Mouse (Mus musculus) forebrain, postnatal 0 days (tissue): ENCODE data around the gene Eya2. TPM values are rescaled to one million over a fixed set of nuclear protein-coding genes. Genes with fewer than 3 reads are reported as not detected.

ENCODE experiments used
- ATAC-seq: fragments of 200-750 bp; cut with Nextera tagmentation; 2 replicates; pipeline ENCODE4 v1.8.0; 2017; ENCODE audit warnings: mild to moderate bottlenecking, moderate library complexity
- DNase-seq: peaks from one replicate; pipeline ENCODE4 v3.0.0-alpha.2; 2015
- H3K27ac ChIP-seq: fragments of 300-500 bp; sonication (generic); 2 replicates; pipeline ENCODE4 v1.5.1; 2014; ENCODE audit warnings: low read depth, mild to moderate bottlenecking, antibody characterized with exemption, low read length, moderate library complexity, mixed read lengths
- H3K27me3 ChIP-seq: fragments of 300-500 bp; sonication (generic); 2 replicates; pipeline ENCODE4 v1.6.1; 2014; ENCODE audit warnings: mild to moderate bottlenecking, low read length, mixed read lengths; ENCODE audit not compliant: insufficient read depth
- H3K36me3 ChIP-seq: fragments of 300-500 bp; sonication (generic); 2 replicates; pipeline ENCODE4 v1.6.1; 2014; ENCODE audit warnings: mild to moderate bottlenecking, moderate library complexity; ENCODE audit not compliant: insufficient read depth
- H3K4me1 ChIP-seq: fragments of 300-500 bp; sonication (generic); 2 replicates; pipeline ENCODE4 v1.6.1; 2014; ENCODE audit warnings: antibody characterized with exemption; ENCODE audit not compliant: insufficient read depth
- H3K4me2 ChIP-seq: fragments of 300-500 bp; sonication (generic); 2 replicates; pipeline ENCODE4 v1.6.1; 2014; ENCODE audit warnings: low read depth, mild to moderate bottlenecking, moderate library complexity
- H3K4me3 ChIP-seq: fragments of 300-500 bp; sonication (generic); 2 replicates; pipeline ENCODE4 v1.5.1; 2014; ENCODE audit warnings: low read depth, low read length, mixed read lengths
- H3K9ac ChIP-seq: fragments of 300-500 bp; sonication (generic); 2 replicates; pipeline ENCODE4 v1.6.1; 2014; ENCODE audit warnings: mild to moderate bottlenecking
- H3K9me3 ChIP-seq: fragments of 300-500 bp; sonication (generic); 2 replicates; pipeline ENCODE4 v1.6.1; 2016; ENCODE audit warnings: low read length
- CTCF ChIP-seq: sonication (generic); IDR thresholded peaks from 2 replicates; pipeline ENCODE4 v1.5.1; 2016; ENCODE audit warnings: antibody characterized with exemption, control low read depth, low read depth
- WGBS: fragments of 180-500 bp; shearing (Covaris S2); extraction: QIAGEN DNeasy Blood & Tissue Kit; methylation state at CpG from one replicate; pipeline ENCODE4 v1.1.7; 2014; 5-methylcytosine and 5-hydroxymethylcytosine counted together
- polyA plus RNA-seq: library from polyadenylated mRNA; unstranded; fragments of >200 nt; fragmentation: Nextera tagmentation; extraction: Ambion mirVana; gene quantifications from 2 replicates; pipeline ENCODE4 v1.2.1, GENCODE M21; 2015
- total RNA-seq: library from RNA; depleted of rRNA; stranded (reverse); fragments of >200 nt; gene quantifications from 2 replicates; pipeline ENCODE4 v1.2.3, GENCODE M21; 2014

The Eya2 gene
- total and polyA plus RNA-seq, 2 experiments from 2014 or later, result 7.4 to 11.3 TPM

DNA sequence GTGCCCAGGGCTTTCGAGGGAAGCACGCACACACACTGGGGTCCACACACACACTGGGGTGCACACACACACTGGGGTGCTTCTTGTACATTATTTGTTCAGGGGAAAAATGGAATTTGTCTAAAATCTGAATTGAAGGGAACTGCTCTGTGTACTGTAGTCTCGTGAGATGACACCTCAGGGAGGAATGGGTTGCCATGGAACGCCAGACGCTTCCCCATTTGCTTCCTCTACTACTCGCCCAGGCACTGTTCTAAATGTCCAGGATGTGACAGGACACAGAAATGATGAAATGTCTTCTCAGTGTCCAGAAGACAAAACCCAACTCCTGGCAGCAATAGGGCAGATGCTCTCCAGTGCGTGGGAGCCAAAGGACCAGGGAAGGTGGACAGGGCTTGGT lies 37.6 kb upstream of the Eya2 start:
- no peak overlapping the region for H3K4me2 ChIP-seq
- TF ChIP-seq CTCF, result no peak
- no peak overlapping the region for H3K4me3 ChIP-seq
- DNase-seq, result no peak
- H3K27ac ChIP-seq, result no peak overlapping the region
- no peak overlapping the region for H3K9ac ChIP-seq
- 88% methylated on average over 7 of the region's 7 CpGs for WGBS
- H3K4me1 ChIP-seq, result no peaks in the 10 kb centered on the region
- ATAC-seq, result no peak
- no peaks in the 10 kb centered on the region for H3K9me3 ChIP-seq
- H3K36me3 ChIP-seq, result no peaks in the 10 kb centered on the region
- no peaks in the 10 kb centered on the region for H3K27me3 ChIP-seq

GRCm38 (mm10) chr2:165558916-165559315 lies 35.9 kb upstream of the Eya2 start:
- WGBS, result 37% methylated on average over 11 of the region's 11 CpGs
- H3K4me2 ChIP-seq, result no peak overlapping the region
- H3K4me1 ChIP-seq, result no peaks in the 10 kb centered on the region
- H3K4me3 ChIP-seq, result no peak overlapping the region
- no peak for TF ChIP-seq CTCF
- H3K27ac ChIP-seq, result no peak overlapping the region
- H3K36me3 ChIP-seq, result no peaks in the 10 kb centered on the region
- H3K9ac ChIP-seq, result no peak overlapping the region
- no peaks in the 10 kb centered on the region for H3K27me3 ChIP-seq
- ATAC-seq, result no peak
- H3K9me3 ChIP-seq, result no peaks in the 10 kb centered on the region
- DNase-seq, result no peak

DNA sequence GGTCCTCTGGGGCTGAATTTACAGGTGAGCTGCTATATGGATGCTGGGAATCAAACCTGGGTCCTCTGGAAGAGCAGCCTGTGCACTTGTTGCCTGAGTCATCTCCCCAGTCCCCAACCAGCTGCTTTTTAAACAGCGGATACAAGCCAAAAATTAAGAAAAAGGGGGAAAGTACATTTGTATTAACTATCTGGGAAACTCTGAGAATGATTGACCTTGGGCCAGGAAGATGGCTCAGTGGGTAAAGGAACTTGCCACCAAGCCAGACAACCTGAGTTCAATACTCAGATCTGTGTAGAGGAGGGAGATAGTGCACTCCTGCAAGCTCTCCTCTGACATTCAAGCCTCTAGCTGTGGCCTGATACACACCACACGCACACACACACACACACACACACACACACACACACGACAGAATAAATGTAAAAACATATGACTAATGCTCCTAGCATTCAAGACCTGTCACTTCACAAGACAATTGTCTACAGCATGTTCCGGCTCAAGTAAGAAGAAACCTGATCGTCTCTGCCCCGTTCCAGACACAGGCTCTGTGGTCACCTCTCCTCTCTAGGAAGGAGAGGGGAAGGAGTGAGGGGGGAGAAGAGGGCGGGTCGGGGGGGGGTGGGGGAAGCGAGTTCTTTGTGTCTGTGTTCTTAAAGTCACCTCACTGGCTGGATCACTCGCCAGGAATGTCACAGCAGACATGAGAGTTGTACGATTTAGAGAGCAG lies 35.2 kb upstream of the Eya2 start:
- no peak overlapping the region for H3K4me3 ChIP-seq
- no peak for TF ChIP-seq CTCF

GRCm38 (mm10) chr2:165561861-165562260 lies 33.0 kb upstream of the Eya2 start:
- Histone ChIP-seq H3K9me3 (no peaks in the 10 kb centered on the region), H3K9ac (no peak overlapping the region), H3K4me3 (no peak overlapping the region), H3K36me3 (no peaks in the 10 kb centered on the region), H3K4me1 (no peaks in the 10 kb centered on the region), H3K27me3 (0 out of 2 replicates have a peak, but pooled peaks cover 4% of the 10 kb centered on the region), H3K27ac (no peak overlapping the region), H3K4me2 (no peak overlapping the region)
- TF ChIP-seq CTCF, result no peak
- ATAC-seq (no peak), DNase-seq (no peak)
- WGBS, result 84% methylated on average over 6 of the region's 6 CpGs

More for the DNA sequence above, 35.2 kb upstream of the Eya2 start:
- no peaks in the 10 kb centered on the region for H3K9me3 ChIP-seq
- no peaks in the 10 kb centered on the region for H3K36me3 ChIP-seq
- ATAC-seq (no peak), DNase-seq (no peak)
- no peak overlapping the region for H3K9ac ChIP-seq
- no peak overlapping the region for H3K27ac ChIP-seq
- no peaks in the 10 kb centered on the region for H3K27me3 ChIP-seq
- 29% methylated on average over 10 of the region's 11 CpGs for WGBS
- H3K4me1 ChIP-seq, result no peaks in the 10 kb centered on the region
- no peak overlapping the region for H3K4me2 ChIP-seq

DNA sequence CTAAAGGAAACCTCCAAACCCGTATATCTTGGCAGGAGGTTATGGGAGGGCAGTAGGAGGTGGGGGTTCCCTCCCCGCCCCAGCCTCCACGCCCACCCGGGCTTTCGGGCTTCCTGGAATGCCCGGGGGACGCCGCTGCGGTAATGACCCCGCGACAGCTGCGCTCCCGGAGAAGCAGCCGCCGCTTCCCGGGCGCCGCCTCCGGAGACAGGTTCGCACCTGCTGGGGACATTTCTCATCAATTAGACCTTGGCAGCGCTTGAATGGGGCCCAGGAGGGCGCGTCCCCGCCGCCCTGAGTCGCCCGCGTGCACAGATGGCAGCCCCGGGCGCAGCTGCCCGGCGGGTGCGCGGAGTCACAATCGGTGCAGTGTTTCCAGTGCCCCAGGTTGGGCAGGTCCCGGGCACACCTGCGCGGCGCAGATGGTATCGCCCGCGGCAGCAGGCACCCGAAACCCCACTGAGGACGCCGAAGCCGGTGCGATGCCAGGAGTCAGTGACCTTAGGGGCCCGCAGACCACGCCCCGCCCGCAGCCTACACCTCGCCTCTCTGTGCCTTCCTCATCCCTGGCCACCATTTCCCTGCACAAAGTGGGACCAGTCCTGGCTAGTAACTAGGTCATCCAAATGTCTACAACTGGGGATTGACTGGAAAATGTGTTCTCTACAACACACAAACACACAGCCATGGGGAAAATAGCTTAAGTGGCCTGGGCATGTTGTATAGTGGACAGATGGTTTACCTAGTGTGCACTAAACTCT lies 31.4 kb upstream of the Eya2 start:
- no peak for TF ChIP-seq CTCF
- Histone ChIP-seq H3K9ac (peak overlapping the region; percentile 42), H3K36me3 (no peaks in the 10 kb centered on the region), H3K27me3 (0 out of 2 replicates have a peak, but pooled peaks cover 4% of the 10 kb centered on the region), H3K4me1 (no peaks in the 10 kb centered on the region), H3K4me2 (peak overlapping the region; percentile 73), H3K4me3 (peak overlapping the region; percentile 40), H3K9me3 (no peaks in the 10 kb centered on the region), H3K27ac (no peak overlapping the region)
- DNase-seq (peak; percentile 35), ATAC-seq (peak; percentile 81)
- WGBS, result 1% methylated on average over 52 of the region's 52 CpGs

DNA sequence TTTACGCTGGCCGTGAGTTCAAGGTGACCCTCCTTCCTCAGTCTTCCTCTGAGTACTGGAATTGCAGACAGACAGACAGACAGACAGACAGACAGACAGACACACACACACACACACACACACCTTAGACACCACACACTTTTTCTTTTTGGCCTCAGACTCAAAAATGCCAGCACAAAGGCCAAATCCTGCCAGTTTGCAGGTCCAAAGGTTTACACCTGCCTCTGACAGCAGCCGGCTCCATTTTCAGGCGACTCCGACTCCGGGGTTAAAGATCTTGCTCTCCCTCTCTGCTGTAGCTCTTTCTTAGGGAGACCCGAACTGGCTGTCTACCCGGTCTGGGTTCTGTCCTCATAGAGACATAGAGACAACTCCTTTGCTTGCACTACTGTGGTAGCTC lies 30.7 kb upstream of the Eya2 start:
- no peaks in the 10 kb centered on the region for H3K9me3 ChIP-seq
- H3K36me3 ChIP-seq, result no peaks in the 10 kb centered on the region
- H3K4me3 ChIP-seq, result no peak overlapping the region
- H3K4me1 ChIP-seq, result no peaks in the 10 kb centered on the region
- no peak for TF ChIP-seq CTCF
- ATAC-seq (no peak), DNase-seq (no peak)
- H3K27ac ChIP-seq, result no peak overlapping the region
- WGBS, result 69% methylated on average over 8 of the region's 8 CpGs
- 0 out of 2 replicates have a peak, but pooled peaks cover 4% of the 10 kb centered on the region for H3K27me3 ChIP-seq
- no peak overlapping the region for H3K4me2 ChIP-seq
- no peak overlapping the region for H3K9ac ChIP-seq

GRCm38 (mm10) chr2:165564620-165565019 lies 30.2 kb upstream of the Eya2 start:
- no peak for DNase-seq
- no peak overlapping the region for H3K4me3 ChIP-seq

More at GRCm38 (mm10) chr2:165564620-165565019, 30.2 kb upstream of the Eya2 start:
- H3K36me3 ChIP-seq, result no peaks in the 10 kb centered on the region
- no peak for ATAC-seq
- TF ChIP-seq CTCF, result no peak
- no peaks in the 10 kb centered on the region for H3K9me3 ChIP-seq
- no peak overlapping the region for H3K4me2 ChIP-seq
- no peak overlapping the region for H3K9ac ChIP-seq
- no peaks in the 10 kb centered on the region for H3K4me1 ChIP-seq
- H3K27me3 ChIP-seq, result 0 out of 2 replicates have a peak, but pooled peaks cover 4% of the 10 kb centered on the region
- H3K27ac ChIP-seq, result no peak overlapping the region
- WGBS, result 31% methylated on average over 6 of the region's 6 CpGs
